Mouse (Mus musculus) cerebellum, postnatal 10 days (tissue): Measurements from ENCODE around the gene Mfn1.

Source experiments
- DNase-seq, 2 experiments: peaks; one replicate each; pipeline ENCODE4 v3.0.0; 2021; ENCODE audit warnings: mixed read lengths in 2 of 2

Mfn1 gene

GRCm38 (mm10) chr3:32510375-32511190 lies 18.7 kb upstream of the Mfn1 start:
- peak; percentile 97 to 98 for DNase-seq

DNA sequence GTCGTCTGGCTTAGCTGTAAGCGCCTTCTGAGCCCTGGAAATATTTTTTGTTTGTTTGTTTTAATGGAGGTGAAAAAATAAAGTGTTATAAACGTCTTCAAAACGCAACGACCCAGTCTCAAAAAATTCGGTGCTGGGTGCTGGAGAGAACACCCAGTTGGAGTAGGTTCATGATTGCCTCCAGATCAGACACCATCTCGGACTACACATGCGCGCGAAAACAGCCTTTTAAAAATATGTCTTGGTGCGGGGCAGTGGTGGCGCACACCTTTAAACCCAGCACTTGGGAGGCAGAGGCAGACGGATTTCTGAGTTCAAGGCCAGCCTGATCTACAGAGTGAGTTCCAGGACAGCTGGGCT lies 18.1 kb upstream of the Mfn1 start:
- peak in 1 of 2 experiments; percentile 36 for DNase-seq

DNA sequence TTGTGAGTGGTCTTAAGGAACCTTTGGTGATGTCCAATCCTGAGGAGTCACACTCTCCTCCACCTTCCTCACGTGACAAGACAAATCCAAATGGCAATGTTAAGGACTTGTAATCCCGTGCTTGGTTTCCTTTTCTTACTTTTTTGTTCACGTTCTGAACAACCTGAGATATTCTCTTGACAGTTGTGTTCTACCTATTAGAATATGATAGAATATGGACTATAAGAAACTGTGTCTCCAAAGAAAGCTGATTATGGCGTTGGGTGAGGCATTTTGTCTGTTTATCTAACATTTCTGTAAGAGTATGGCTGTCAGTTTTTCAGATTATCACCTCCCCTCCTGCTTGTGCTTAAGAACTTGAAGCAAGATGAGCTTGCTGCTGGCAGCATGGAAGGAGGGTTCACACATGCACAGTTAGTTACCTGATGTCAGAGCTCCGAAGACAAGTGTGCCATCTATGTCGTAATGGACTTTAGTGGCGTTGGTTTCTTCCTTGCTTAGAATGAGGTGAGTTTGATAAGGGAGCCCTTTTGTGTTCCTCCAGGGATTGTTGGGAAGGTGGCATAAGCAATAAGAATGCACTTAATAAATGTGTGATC lies 16.5 kb upstream of the Mfn1 start:
- DNase-seq: no peak

- no peak for DNase-seq
Measured at GRCm38 (mm10) chr3:32513528-32513927, 15.7 kb upstream of the Mfn1 start.

GRCm38 (mm10) chr3:32527181-32527580 lies 2.1 kb upstream of the Mfn1 start:
- no peak for DNase-seq

DNA sequence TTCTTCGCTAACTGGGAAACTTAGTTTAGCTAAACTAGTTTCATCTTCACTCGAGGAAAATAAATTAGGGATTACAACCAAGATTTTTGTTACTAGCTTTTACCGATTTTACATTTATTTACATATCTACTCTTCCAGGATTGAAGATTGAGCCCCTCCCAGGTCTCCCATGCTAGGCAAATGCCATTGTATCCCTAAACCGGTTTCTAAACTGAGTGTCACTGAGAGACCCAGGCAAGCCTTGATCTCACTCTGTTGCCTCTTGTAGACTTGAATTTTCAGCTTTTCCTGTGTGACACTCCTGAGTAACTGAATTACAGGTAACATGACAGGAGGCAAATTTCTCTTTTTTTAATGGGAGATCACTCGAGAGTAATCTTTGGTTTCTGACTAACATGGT lies 776 bp downstream of the Mfn1 start:
- no peak for DNase-seq

GRCm38 (mm10) chr3:32535692-32536091 lies 6.4 kb downstream of the Mfn1 start:
- no peak for DNase-seq

DNA sequence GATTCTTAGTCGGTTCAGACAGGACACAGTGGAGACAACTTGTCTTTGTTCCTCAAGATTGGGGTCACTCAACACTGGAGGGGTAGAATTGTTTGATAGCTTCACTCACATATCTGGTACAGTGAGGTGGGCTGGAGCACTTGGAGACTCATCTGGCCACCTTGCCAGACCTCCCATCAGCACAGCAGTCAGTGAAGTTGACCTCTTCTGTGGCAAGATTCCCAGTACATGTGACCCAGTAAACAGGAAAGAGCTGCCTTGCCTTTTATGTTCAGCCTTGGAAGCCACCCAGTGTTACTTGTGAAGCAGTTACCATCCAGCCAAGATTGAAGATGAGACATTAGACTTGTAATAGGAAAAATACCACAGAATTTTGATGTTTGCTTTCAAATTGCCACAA lies 8.3 kb downstream of the Mfn1 start:
- DNase-seq: peak; percentile 43 to 44

DNA sequence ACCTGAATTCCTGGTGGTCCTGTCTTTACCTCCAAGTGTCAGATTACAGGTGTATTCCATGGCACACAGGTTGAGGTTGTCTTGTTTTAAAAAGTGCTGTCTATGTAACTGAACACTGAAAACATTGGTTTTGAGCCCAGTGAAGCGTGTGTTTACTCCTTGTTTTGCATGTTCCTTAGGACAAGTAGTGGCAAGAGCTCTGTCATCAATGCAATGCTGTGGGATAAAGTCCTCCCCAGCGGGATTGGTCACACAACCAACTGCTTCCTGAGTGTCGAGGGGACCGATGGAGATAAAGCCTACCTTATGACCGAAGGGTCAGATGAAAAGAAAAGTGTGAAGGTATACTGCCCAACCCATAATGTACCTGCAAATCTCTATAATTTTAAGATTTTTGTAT lies 8.8 kb downstream of the Mfn1 start:
- DNase-seq: no peak

GRCm38 (mm10) chr3:32553061-32553460 lies 23.8 kb downstream of the Mfn1 start:
- DNase-seq: peak; percentile 16 to 17

DNA sequence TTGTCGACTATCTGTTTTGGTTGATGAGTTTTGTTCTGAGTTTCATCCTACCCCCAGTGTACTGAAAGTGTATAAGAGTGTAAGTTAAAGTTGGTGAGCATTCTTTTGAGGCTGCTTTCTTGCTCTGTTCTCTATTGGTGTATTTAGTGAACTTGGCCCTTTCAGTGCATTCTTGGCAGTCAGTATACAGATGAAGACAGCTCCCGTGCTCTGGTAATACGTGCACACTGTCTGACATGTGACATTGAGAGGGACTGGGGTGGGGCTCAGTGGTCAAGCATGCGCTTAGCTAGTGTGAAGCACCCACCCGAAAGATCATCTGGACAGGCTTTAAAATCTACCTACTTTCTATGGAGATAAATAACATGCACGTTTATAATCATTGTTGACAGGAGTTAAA lies 34.1 kb downstream of the Mfn1 start:
- no peak for DNase-seq

DNA sequence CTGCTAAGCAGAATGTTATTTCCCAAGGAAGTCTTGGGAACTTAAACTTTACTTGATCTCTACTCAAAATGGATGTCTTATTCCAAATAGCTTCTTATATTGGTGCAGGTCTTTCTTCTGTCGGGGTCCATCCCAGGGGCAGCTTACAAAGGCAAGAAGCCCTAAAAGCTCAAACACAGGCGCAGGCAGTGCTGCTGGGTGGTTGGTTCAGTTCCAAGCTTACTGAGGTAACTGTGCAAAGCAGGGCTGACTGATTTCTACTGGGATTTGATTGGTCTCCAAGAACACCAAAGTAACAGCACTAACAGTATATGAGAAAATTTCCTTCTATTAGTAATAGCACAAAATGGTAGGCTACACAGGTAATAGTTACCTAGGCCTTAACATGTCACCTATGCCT lies 43.8 kb downstream of the Mfn1 start:
- no peak for DNase-seq

- no peak for DNase-seq
Measured at GRCm38 (mm10) chr3:32573881-32574280, 44.6 kb downstream of the Mfn1 start.

- no peak for DNase-seq
Measured at GRCm38 (mm10) chr3:32575151-32575550, 45.9 kb downstream of the Mfn1 start.

DNA sequence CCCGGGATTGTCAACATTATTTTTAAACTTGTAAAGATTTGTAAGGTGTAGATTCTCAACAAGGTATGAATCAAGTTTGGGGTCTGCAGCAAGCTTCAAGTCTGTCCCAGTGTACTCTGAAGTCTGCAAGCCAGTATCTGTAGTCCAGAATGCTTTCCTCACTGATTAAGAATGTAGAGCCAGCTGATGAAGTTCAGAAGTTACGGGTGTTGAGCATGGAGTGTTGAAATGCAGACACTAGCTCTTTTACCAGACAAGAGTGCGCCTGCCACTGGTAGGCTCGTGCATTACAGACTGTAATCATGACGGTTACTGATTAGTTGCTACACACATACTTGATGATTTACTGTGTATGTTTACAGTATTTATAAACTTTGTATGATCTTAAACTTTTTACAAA lies 49.5 kb downstream of the Mfn1 start:
- no peak for DNase-seq

- DNase-seq: no peak
Measured at GRCm38 (mm10) chr3:32580738-32581137, 51.5 kb downstream of the Mfn1 start.

- no peak for DNase-seq
Measured at GRCm38 (mm10) chr3:32581911-32582310, 52.6 kb downstream of the Mfn1 start.

DNA sequence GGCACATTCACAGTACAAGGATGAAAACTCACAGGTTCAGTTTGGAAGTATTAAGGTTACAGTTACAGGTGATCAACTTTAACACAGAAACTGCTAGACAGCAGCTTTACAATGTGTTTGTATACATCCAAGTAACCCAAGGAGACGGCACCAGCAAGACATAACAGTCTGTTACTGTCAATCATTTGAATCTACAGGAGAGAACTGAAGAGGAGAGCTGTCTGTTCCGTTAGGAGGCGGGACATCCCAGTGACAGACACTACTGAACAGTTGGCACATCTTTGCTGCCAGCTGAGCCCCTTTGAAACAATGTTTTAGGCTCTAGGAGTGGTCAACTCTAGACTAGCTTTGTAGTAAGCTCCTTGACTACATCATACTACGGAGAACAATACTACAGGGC lies 54.2 kb downstream of the Mfn1 start:
- DNase-seq: no peak

DNA sequence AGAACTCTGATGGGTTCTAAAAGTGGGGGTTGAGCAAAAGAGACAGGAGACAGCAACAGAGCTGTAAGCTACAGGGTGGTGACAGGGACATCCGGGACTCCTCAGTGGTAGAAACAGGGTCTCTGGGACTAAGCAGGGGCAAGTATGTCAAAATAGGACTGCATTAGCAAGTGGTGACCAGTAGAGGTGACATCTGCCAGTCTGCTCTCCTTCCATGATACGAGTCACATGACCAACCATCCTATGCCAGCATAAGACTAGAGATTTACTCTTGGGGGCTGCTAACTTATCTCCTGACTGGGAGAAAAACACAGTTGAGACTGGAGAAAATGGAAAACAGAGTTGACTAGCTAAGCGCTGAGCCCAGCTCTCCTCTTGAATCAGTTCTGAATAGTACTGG lies 57.0 kb downstream of the Mfn1 start:
- DNase-seq: no peak

DNA sequence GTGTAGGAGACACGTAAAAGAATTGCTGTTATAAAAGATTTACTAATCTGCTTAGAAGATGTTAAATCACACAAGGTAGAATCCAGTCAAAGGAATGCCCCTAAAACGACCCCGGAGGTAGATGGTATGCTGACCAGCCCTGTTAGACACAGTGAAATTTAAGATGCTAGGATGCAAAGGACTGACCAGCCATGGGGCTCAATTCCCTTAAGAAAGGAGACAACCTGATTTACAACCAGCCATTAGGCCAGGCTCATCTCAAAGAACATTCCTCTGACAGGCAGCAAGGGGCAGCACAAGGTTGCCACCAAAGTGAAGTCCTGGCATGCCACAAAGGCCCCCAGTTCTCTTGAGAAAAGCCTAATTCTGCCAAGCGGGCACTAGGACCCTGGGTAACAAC lies 65.8 kb downstream of the Mfn1 start:
- DNase-seq: no peak

DNA sequence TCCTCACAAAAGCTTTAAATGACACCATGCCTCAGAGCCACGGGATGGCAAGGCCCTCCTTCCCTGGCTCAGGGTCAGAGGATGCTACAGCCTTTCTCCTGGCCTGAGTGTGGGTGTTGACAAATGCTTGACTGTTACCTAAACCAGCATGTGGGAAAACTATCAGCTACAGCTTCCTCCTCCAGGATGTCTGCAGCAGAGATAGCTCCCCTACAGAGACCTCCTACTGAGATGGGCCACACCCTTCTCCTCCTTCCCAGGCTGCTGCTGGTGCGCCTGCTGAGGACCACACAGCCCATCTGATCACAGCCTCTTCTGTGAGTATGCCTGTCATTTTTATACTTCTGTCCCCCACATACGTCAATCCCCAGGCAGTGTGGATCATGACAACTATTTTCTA lies 70.1 kb downstream of the Mfn1 start:
- no peak for DNase-seq

- no peak for DNase-seq
Measured at GRCm38 (mm10) chr3:32601055-32601454, 71.8 kb downstream of the Mfn1 start.

DNA sequence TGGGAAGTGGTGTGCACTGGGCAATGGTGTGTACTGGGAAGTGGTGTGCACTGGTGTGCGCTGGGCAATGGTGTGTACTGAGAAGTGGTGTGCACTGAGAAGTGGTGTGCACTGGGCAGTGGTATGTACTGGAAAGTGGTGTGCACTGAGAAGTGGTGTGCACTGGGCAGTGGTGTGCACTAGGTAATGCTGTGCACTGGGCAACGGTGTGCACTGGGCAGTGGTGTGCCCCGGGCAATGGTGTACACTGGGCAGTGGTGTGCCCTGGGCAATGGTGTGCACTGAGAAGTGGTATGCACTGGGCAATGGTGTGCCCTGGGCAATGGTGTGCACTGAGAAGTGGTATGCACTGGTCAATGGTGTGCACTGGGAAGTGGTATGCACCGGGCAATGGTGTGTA lies 80.0 kb downstream of the Mfn1 start:
- DNase-seq: no peak

DNA sequence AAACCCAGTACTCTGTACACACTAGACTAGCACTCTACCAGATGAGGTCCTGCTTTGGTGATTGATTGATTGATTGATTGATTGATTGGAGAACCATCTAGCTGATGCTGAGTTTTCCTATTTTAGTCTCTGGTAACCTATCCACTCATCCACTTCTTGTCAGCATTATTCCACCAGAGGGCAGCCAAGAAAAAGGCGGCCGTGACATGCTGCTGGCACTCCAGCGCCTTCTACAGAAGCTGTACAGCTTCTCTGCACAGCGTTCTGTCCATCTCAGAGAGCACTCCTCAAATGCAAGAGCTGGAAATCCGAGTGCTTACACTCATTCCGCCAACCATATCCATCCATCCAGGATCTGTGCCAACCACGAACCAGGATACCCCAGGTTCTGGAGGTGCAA lies 81.3 kb downstream of the Mfn1 start:
- peak; percentile 79 to 82 for DNase-seq
